Mouse (Mus musculus): Measurements from ENCODE around the gene Tbx15. TPM values are rescaled to one million over a fixed set of nuclear protein-coding genes. Genes with fewer than 3 reads are reported as not detected.

The Tbx15 gene
- polyA plus RNA-seq, 1 experiment from 2014 or later: 7.1 TPM

GRCm38 (mm10) chr3:99234319-99234869 lies 5.8 kb upstream of the Tbx15 start:
- Histone ChIP-seq H3K4me2 (ENCODE audit: low read depth, low read length) (peak overlapping the region; percentile 26), H3K36me3 (replicated peaks; ENCODE audit: control insufficient read depth, insufficient read depth, low read depth, low read length) (no peaks in the 10 kb centered on the region), H3K27ac (replicated peaks; ENCODE audit: low read depth, low read length) (no peak overlapping the region), H3K4me1 (ENCODE audit: control insufficient read depth, insufficient read depth, low read length) (0 out of 2 replicates have a peak, but pooled peaks cover 4% of the 10 kb centered on the region), H3K9me3 (replicated peaks; ENCODE audit: control insufficient read depth, low read length) (no peaks in the 10 kb centered on the region), H3K27me3 (ENCODE audit: control insufficient read depth, insufficient read depth, low read length) (peaks cover 48% of the 10 kb centered on the region), H3K4me3 (ENCODE audit: low read depth, low read length) (no peak overlapping the region), H3K9ac (replicated peaks; ENCODE audit: low read length) (no peak overlapping the region)
- 4% methylated on average over 17 of the region's 17 CpGs for WGBS
- DNase-seq (ENCODE audit: low spot score) (no peak), ATAC-seq (replicated peaks; ENCODE audit: insufficient number of reproducible peaks, low FRiP score, low TSS enrichment, low read depth) (peak; percentile 60; the same call in 1 of the 2 replicates)

GRCm38 (mm10) chr3:99235116-99235803 lies 4.9 kb upstream of the Tbx15 start:
- H3K9ac ChIP-seq (replicated peaks; ENCODE audit: low read length): no peak overlapping the region
- 0 out of 2 replicates have a peak, but pooled peaks cover 4% of the 10 kb centered on the region for H3K4me1 ChIP-seq (ENCODE audit: control insufficient read depth, insufficient read depth, low read length)
- H3K27me3 ChIP-seq (ENCODE audit: control insufficient read depth, insufficient read depth, low read length): peaks cover 56% of the 10 kb centered on the region
- no peak for ATAC-seq (replicated peaks; ENCODE audit: insufficient number of reproducible peaks, low FRiP score, low TSS enrichment, low read depth)
- peak; percentile 35 for DNase-seq (ENCODE audit: low spot score)
- 4% methylated on average over 22 of the region's 23 CpGs for whole genome bisulfite sequencing
- no peaks in the 10 kb centered on the region for H3K9me3 ChIP-seq (replicated peaks; ENCODE audit: control insufficient read depth, low read length)
- no peaks in the 10 kb centered on the region for H3K36me3 ChIP-seq (replicated peaks; ENCODE audit: control insufficient read depth, insufficient read depth, low read depth, low read length)
- H3K4me3 ChIP-seq (ENCODE audit: low read depth, low read length): no peak overlapping the region
- no peak overlapping the region for H3K4me2 ChIP-seq (ENCODE audit: low read depth, low read length)
- H3K27ac ChIP-seq (replicated peaks; ENCODE audit: low read depth, low read length): no peak overlapping the region

GRCm38 (mm10) chr3:99235804-99236755 lies 4.1 kb upstream of the Tbx15 start:
- H3K9ac ChIP-seq (replicated peaks; ENCODE audit: low read length): no peak overlapping the region
- H3K4me2 ChIP-seq (ENCODE audit: low read depth, low read length): no peak overlapping the region
- H3K4me1 ChIP-seq (ENCODE audit: control insufficient read depth, insufficient read depth, low read length): 0 out of 2 replicates have a peak, but pooled peaks cover 4% of the 10 kb centered on the region

GRCm38 (mm10) chr3:99238691-99239090 lies 1.5 kb upstream of the Tbx15 start:
- Histone ChIP-seq H3K9ac (replicated peaks; ENCODE audit: low read length) (no peak overlapping the region), H3K9me3 (replicated peaks; ENCODE audit: control insufficient read depth, low read length) (no peaks in the 10 kb centered on the region), H3K27ac (replicated peaks; ENCODE audit: low read depth, low read length) (no peak overlapping the region), H3K4me1 (ENCODE audit: control insufficient read depth, insufficient read depth, low read length) (peaks cover under 1% of the 10 kb centered on the region; the same call in 1 of the 2 replicates), H3K27me3 (ENCODE audit: control insufficient read depth, insufficient read depth, low read length) (peaks cover 78% of the 10 kb centered on the region), H3K4me3 (ENCODE audit: low read depth, low read length) (no peak overlapping the region), H3K36me3 (replicated peaks; ENCODE audit: control insufficient read depth, insufficient read depth, low read depth, low read length) (no peaks in the 10 kb centered on the region), H3K4me2 (ENCODE audit: low read depth, low read length) (no peak overlapping the region)
- WGBS: 5% methylated on average over 1 of the region's 1 CpGs
- DNase-seq (ENCODE audit: low spot score) (no peak), ATAC-seq (replicated peaks; ENCODE audit: insufficient number of reproducible peaks, low FRiP score, low TSS enrichment, low read depth) (no peak)

More at GRCm38 (mm10) chr3:99235804-99236755, 4.1 kb upstream of the Tbx15 start:
- Histone ChIP-seq H3K27ac (replicated peaks; ENCODE audit: low read depth, low read length) (no peak overlapping the region), H3K4me3 (ENCODE audit: low read depth, low read length) (no peak overlapping the region), H3K9me3 (replicated peaks; ENCODE audit: control insufficient read depth, low read length) (no peaks in the 10 kb centered on the region), H3K27me3 (ENCODE audit: control insufficient read depth, insufficient read depth, low read length) (peaks cover 58% of the 10 kb centered on the region), H3K36me3 (replicated peaks; ENCODE audit: control insufficient read depth, insufficient read depth, low read depth, low read length) (no peaks in the 10 kb centered on the region)
- DNase-seq (ENCODE audit: low spot score) (peak; percentile 38), ATAC-seq (replicated peaks; ENCODE audit: insufficient number of reproducible peaks, low FRiP score, low TSS enrichment, low read depth) (no peak)
- WGBS: 4% methylated on average over 18 of the region's 18 CpGs

GRCm38 (mm10) chr3:99239301-99240045 lies 708 bp upstream of the Tbx15 start:
- no peak overlapping the region for H3K4me3 ChIP-seq (ENCODE audit: low read depth, low read length)
- H3K36me3 ChIP-seq (replicated peaks; ENCODE audit: control insufficient read depth, insufficient read depth, low read depth, low read length): no peaks in the 10 kb centered on the region
- H3K4me2 ChIP-seq (ENCODE audit: low read depth, low read length): no peak overlapping the region
- 2% methylated on average over 20 of the region's 20 CpGs for WGBS
- no peak overlapping the region for H3K27ac ChIP-seq (replicated peaks; ENCODE audit: low read depth, low read length)
- DNase-seq (ENCODE audit: low spot score) (no peak), ATAC-seq (replicated peaks; ENCODE audit: insufficient number of reproducible peaks, low FRiP score, low TSS enrichment, low read depth) (no peak)
- peaks cover 80% of the 10 kb centered on the region for H3K27me3 ChIP-seq (ENCODE audit: control insufficient read depth, insufficient read depth, low read length)
- H3K4me1 ChIP-seq (ENCODE audit: control insufficient read depth, insufficient read depth, low read length): no peaks in the 10 kb centered on the region; the same call in 1 of the 2 replicates
- no peaks in the 10 kb centered on the region for H3K9me3 ChIP-seq (replicated peaks; ENCODE audit: control insufficient read depth, low read length)
- H3K9ac ChIP-seq (replicated peaks; ENCODE audit: low read length): no peak overlapping the region

GRCm38 (mm10) chr3:99240811-99241738 lies 894 bp downstream of the Tbx15 start:
- H3K36me3 ChIP-seq (replicated peaks; ENCODE audit: control insufficient read depth, insufficient read depth, low read depth, low read length): no peaks in the 10 kb centered on the region
- DNase-seq (ENCODE audit: low spot score) (peak; percentile 52), ATAC-seq (replicated peaks; ENCODE audit: insufficient number of reproducible peaks, low FRiP score, low TSS enrichment, low read depth) (no peak)

GRCm38 (mm10) chr3:99242481-99242880 lies 2.3 kb downstream of the Tbx15 start:
- H3K9me3 ChIP-seq (replicated peaks; ENCODE audit: control insufficient read depth, low read length): no peaks in the 10 kb centered on the region
- no peaks in the 10 kb centered on the region for H3K36me3 ChIP-seq (replicated peaks; ENCODE audit: control insufficient read depth, insufficient read depth, low read depth, low read length)
- H3K27me3 ChIP-seq (ENCODE audit: control insufficient read depth, insufficient read depth, low read length): peaks cover 82% of the 10 kb centered on the region
- WGBS: 7% methylated on average over 8 of the region's 8 CpGs
- H3K9ac ChIP-seq (replicated peaks; ENCODE audit: low read length): no peak overlapping the region
- no peaks in the 10 kb centered on the region; the same call in 1 of the 2 replicates for H3K4me1 ChIP-seq (ENCODE audit: control insufficient read depth, insufficient read depth, low read length)
- H3K4me3 ChIP-seq (ENCODE audit: low read depth, low read length): no peak overlapping the region
- H3K27ac ChIP-seq (replicated peaks; ENCODE audit: low read depth, low read length): no peak overlapping the region
- H3K4me2 ChIP-seq (ENCODE audit: low read depth, low read length): no peak overlapping the region
- ATAC-seq (replicated peaks; ENCODE audit: insufficient number of reproducible peaks, low FRiP score, low TSS enrichment, low read depth) (no peak), DNase-seq (ENCODE audit: low spot score) (peak; percentile 4)

More at GRCm38 (mm10) chr3:99240811-99241738, 894 bp downstream of the Tbx15 start:
- Histone ChIP-seq H3K4me3 (ENCODE audit: low read depth, low read length) (peak overlapping the region; percentile 18), H3K4me2 (ENCODE audit: low read depth, low read length) (peak overlapping the region; percentile 33), H3K27ac (replicated peaks; ENCODE audit: low read depth, low read length) (no peak overlapping the region), H3K27me3 (ENCODE audit: control insufficient read depth, insufficient read depth, low read length) (peaks cover 79% of the 10 kb centered on the region), H3K9me3 (replicated peaks; ENCODE audit: control insufficient read depth, low read length) (no peaks in the 10 kb centered on the region), H3K9ac (replicated peaks; ENCODE audit: low read length) (peak overlapping the region; percentile 39), H3K4me1 (ENCODE audit: control insufficient read depth, insufficient read depth, low read length) (no peaks in the 10 kb centered on the region; the same call in 1 of the 2 replicates)
- WGBS: under 1% methylated on average over 50 of the region's 50 CpGs

All from embryonic facial prominence, embryonic 11.5 days (tissue).